ENCODE assay signal across 12 mouse cellular contexts in genomic region chr7:133487887-133488630, GRCm38 (mm10).
DNase-seq lines count a peak whose midpoint lies in the region; ATAC-seq and TF ChIP-seq lines count a peak whose summit lies in the region.
"Had no signal": no experiment of that assay in that cellular context is flagged by ENCODE, and none has a peak within 500 bp of the region (broad histone marks: within the 10 kb centered on the region; RNA-seq: fewer than 3 reads in every experiment).

No protein-coding gene starts in this region.

- H3K9ac ChIP-seq in hindbrain, postnatal 0 days (replicated peaks; ENCODE audit: low read length): no peak overlapping the region
- H3K9ac ChIP-seq in hindbrain, embryonic 13.5 days: no peak overlapping the region
- H3K9ac ChIP-seq in limb, embryonic 14.5 days (ENCODE audit: low read depth, low read length, severe bottlenecking): no peak overlapping the region
- no peak overlapping the region for H3K9ac ChIP-seq in forebrain, embryonic 16.5 days (replicated peaks; ENCODE audit: low read depth, low read length)
- no peak overlapping the region for H3K9ac ChIP-seq in forebrain, embryonic 15.5 days (replicated peaks)
- H3K9ac ChIP-seq: hindbrain, embryonic 14.5 days; neural tube, embryonic 13.5 days had no signal

- no peak overlapping the region for H3K27ac ChIP-seq in hindbrain, postnatal 0 days
- H3K27ac ChIP-seq in hindbrain, embryonic 13.5 days: no peak overlapping the region
- H3K27ac ChIP-seq in limb, embryonic 14.5 days (replicated peaks; ENCODE audit: low read depth, low read length): no peak overlapping the region
- H3K27ac ChIP-seq in forebrain, embryonic 16.5 days (ENCODE audit: low read length): no peak overlapping the region
- no peak overlapping the region for H3K27ac ChIP-seq in forebrain, embryonic 15.5 days (replicated peaks)
- H3K27ac ChIP-seq: hindbrain, embryonic 14.5 days; neural tube, embryonic 13.5 days had no signal

- H3K36me3 ChIP-seq in hindbrain, postnatal 0 days (ENCODE audit: insufficient read depth, low read length): no peaks in the 10 kb centered on the region
- H3K36me3 ChIP-seq in hindbrain, embryonic 13.5 days: no peaks in the 10 kb centered on the region
- H3K36me3 ChIP-seq in limb, embryonic 14.5 days (ENCODE audit: control insufficient read depth, insufficient read depth, low read length): no peaks in the 10 kb centered on the region
- no peaks in the 10 kb centered on the region for H3K36me3 ChIP-seq in forebrain, embryonic 16.5 days (ENCODE audit: control insufficient read depth, insufficient read depth)
- H3K36me3 ChIP-seq in forebrain, embryonic 15.5 days: no peaks in the 10 kb centered on the region
- H3K36me3 ChIP-seq: neural tube, embryonic 13.5 days had no signal

- no peak for ATAC-seq in hindbrain, postnatal 0 days
- ATAC-seq in hindbrain, embryonic 13.5 days (ENCODE audit: low FRiP score): no peak
- ATAC-seq in limb, embryonic 14.5 days (ENCODE audit: low FRiP score, low read depth): peak; percentile 53; the same call in 1 of the 2 replicates
- no peak for ATAC-seq in forebrain, embryonic 16.5 days
- ATAC-seq in forebrain, embryonic 15.5 days (replicated peaks): no peak
- ATAC-seq: forebrain, embryonic 14.5 days had no signal

- no peak for TF ChIP-seq CTCF in hindbrain, postnatal 0 days (IDR thresholded peaks at IDR 0.05; ENCODE audit: low read depth)

- H3K27me3 ChIP-seq in hindbrain, postnatal 0 days (ENCODE audit: insufficient read depth, low read length): no peaks in the 10 kb centered on the region
- H3K27me3 ChIP-seq in hindbrain, embryonic 13.5 days: peaks cover 17% of the 10 kb centered on the region
- no peaks in the 10 kb centered on the region for H3K27me3 ChIP-seq in limb, embryonic 14.5 days (ENCODE audit: control insufficient read depth, insufficient read depth, low read length)
- H3K27me3 ChIP-seq in forebrain, embryonic 16.5 days (replicated peaks; ENCODE audit: control insufficient read depth, insufficient read depth, low read length): no peaks in the 10 kb centered on the region
- no peaks in the 10 kb centered on the region for H3K27me3 ChIP-seq in forebrain, embryonic 15.5 days
- H3K27me3 ChIP-seq: neural tube, embryonic 13.5 days had no signal

- H3K9me3 ChIP-seq in hindbrain, postnatal 0 days (ENCODE audit: low read length): no peaks in the 10 kb centered on the region
- no peaks in the 10 kb centered on the region for H3K9me3 ChIP-seq in hindbrain, embryonic 13.5 days
- no peaks in the 10 kb centered on the region for H3K9me3 ChIP-seq in limb, embryonic 14.5 days (ENCODE audit: control insufficient read depth, low read length)
- no peaks in the 10 kb centered on the region for H3K9me3 ChIP-seq in forebrain, embryonic 16.5 days (ENCODE audit: control insufficient read depth, low read length)
- no peaks in the 10 kb centered on the region for H3K9me3 ChIP-seq in forebrain, embryonic 15.5 days
- H3K9me3 ChIP-seq: neural tube, embryonic 13.5 days had no signal

- H3K4me3 ChIP-seq in hindbrain, postnatal 0 days (ENCODE audit: low read length): no peak overlapping the region
- no peak overlapping the region for H3K4me3 ChIP-seq in hindbrain, embryonic 13.5 days
- H3K4me3 ChIP-seq in limb, embryonic 14.5 days (replicated peaks; ENCODE audit: low read length): no peak overlapping the region
- H3K4me3 ChIP-seq in forebrain, embryonic 16.5 days (replicated peaks; ENCODE audit: low read length): no peak overlapping the region
- H3K4me3 ChIP-seq in forebrain, embryonic 15.5 days: no peak overlapping the region
- H3K4me3 ChIP-seq: neural tube, embryonic 13.5 days had no signal

- H3K4me1 ChIP-seq in hindbrain, postnatal 0 days (ENCODE audit: insufficient read depth, low read length): 0 out of 2 replicates have a peak, but pooled peaks cover 3% of the 10 kb centered on the region
- 0 out of 2 replicates have a peak, but pooled peaks cover 4% of the 10 kb centered on the region for H3K4me1 ChIP-seq in hindbrain, embryonic 13.5 days (replicated peaks)
- H3K4me1 ChIP-seq in limb, embryonic 14.5 days (ENCODE audit: control insufficient read depth, insufficient read depth, low read length): peaks cover 10% of the 10 kb centered on the region
- 0 out of 2 replicates have a peak, but pooled peaks cover 10% of the 10 kb centered on the region for H3K4me1 ChIP-seq in forebrain, embryonic 16.5 days (replicated peaks; ENCODE audit: control insufficient read depth, insufficient read depth, low read length)
- peaks cover 7% of the 10 kb centered on the region; the same call in 1 of the 2 replicates for H3K4me1 ChIP-seq in forebrain, embryonic 15.5 days
- H3K4me1 ChIP-seq: neural tube, embryonic 13.5 days had no signal

- H3K4me2 ChIP-seq in hindbrain, postnatal 0 days (ENCODE audit: low read depth, low read length): no peak overlapping the region
- no peak overlapping the region for H3K4me2 ChIP-seq in hindbrain, embryonic 13.5 days
- H3K4me2 ChIP-seq in limb, embryonic 14.5 days (replicated peaks; ENCODE audit: low read depth, low read length, severe bottlenecking): no peak overlapping the region
- H3K4me2 ChIP-seq in forebrain, embryonic 16.5 days (ENCODE audit: low read length): no peak overlapping the region
- H3K4me2 ChIP-seq in forebrain, embryonic 15.5 days (replicated peaks): no peak overlapping the region
- H3K4me2 ChIP-seq: hindbrain, embryonic 14.5 days; neural tube, embryonic 13.5 days had no signal

- no peak for TF ChIP-seq POLR2A in limb, embryonic 14.5 days (IDR thresholded peaks at IDR 0.05; ENCODE audit: borderline replicate concordance, extremely low read depth, insufficient read depth, insufficient read length)

- peak; percentile 67 for DNase-seq in hindbrain, postnatal 0 days (ENCODE audit: low spot score)
- DNase-seq in adrenal gland, postnatal 14 days: peak; percentile 44
- DNase-seq in embryo, embryonic 10 days (ENCODE audit: low spot score): peak; percentile 64
- DNase-seq in limb, embryonic 14.5 days (ENCODE audit: low spot score): peak; percentile 57
- DNase-seq in right cerebral cortex, adult 18-20 months: no peak
- DNase-seq: cerebellum, postnatal 36 days had no signal

- WGBS in hindbrain, postnatal 0 days: 45% methylated on average over 7 of the region's 7 CpGs
- 59% methylated on average over 7 of the region's 7 CpGs for WGBS in hindbrain, embryonic 13.5 days
- WGBS in limb, embryonic 14.5 days: 47% methylated on average over 7 of the region's 7 CpGs
- WGBS in forebrain, embryonic 16.5 days: 59% methylated on average over 7 of the region's 7 CpGs
- WGBS in forebrain, embryonic 15.5 days: 65% methylated on average over 7 of the region's 7 CpGs
